Mouse (Mus musculus): ENCODE data around the gene Ldhal6b. TPM values are rescaled to one million over a fixed set of nuclear protein-coding genes. Genes with fewer than 3 reads are reported as not detected.
A peak's percentile ranks its signal among the peaks of the same experiment; 100 is the strongest.

Gene Ldhal6b
- polyA plus RNA-seq, 1 experiment from 2014 or later, result not detected

DNA sequence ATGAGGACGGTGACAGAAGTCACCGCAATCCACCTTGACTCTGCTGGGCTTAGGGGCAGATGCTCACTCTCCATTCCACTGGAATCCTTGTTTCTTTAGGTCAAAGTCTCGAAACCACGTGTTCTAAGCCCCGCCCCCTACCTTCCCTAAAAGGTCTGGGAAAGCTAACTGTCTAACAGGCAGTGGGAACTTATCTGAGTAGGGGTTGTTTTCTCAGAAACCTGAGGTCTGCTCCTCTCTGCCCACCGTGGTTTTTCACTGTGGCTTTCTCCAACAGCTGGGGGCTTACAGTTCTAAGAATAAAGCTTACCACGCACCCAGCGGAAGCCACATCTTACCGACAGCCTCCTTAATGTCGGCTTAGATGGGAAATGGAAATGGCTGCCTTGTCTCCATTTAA, 12.0 kb downstream of the Ldhal6b start:
- peaks cover 39% of the 10 kb centered on the region for H3K27me3 ChIP-seq
- WGBS, result 45% methylated on average over 10 of the region's 10 CpGs
- peaks cover 16% of the 10 kb centered on the region for H3K36me3 ChIP-seq
- peaks cover 16% of the 10 kb centered on the region for H3K4me1 ChIP-seq
- no peaks in the 10 kb centered on the region for H3K9me3 ChIP-seq
- no peak overlapping the region for H3K4me2 ChIP-seq (replicated peaks)
- no peak for ATAC-seq (ENCODE audit: low FRiP score, low read depth)
- no peak overlapping the region for H3K9ac ChIP-seq
- H3K27ac ChIP-seq, result no peak overlapping the region
- H3K4me3 ChIP-seq, result no peak overlapping the region

- peaks cover 23% of the 10 kb centered on the region for H3K4me1 ChIP-seq
- H3K27ac ChIP-seq, result no peak overlapping the region
- no peak for ATAC-seq (ENCODE audit: low FRiP score, low read depth)
- no peak overlapping the region for H3K4me2 ChIP-seq (replicated peaks)
- no peaks in the 10 kb centered on the region for H3K9me3 ChIP-seq
- peaks cover 39% of the 10 kb centered on the region for H3K27me3 ChIP-seq
- no peaks in the 10 kb centered on the region for H3K36me3 ChIP-seq
- H3K4me3 ChIP-seq, result no peak overlapping the region
- H3K9ac ChIP-seq, result no peak overlapping the region
- 74% methylated on average over 6 of the region's 6 CpGs for WGBS
Measured at GRCm38 (mm10) chr17:5403885-5404284, 14.7 kb downstream of the Ldhal6b start.

GRCm38 (mm10) chr17:5402624-5403023, 15.9 kb downstream of the Ldhal6b start:
- no peak overlapping the region for H3K27ac ChIP-seq
- 0 out of 2 replicates have a peak, but pooled peaks have one; percentile 46 for ATAC-seq (ENCODE audit: low FRiP score, low read depth)
- peak overlapping the region; percentile 47; the same call in 1 of the 2 replicates for H3K4me2 ChIP-seq (replicated peaks)
- H3K36me3 ChIP-seq, result no peaks in the 10 kb centered on the region
- H3K4me3 ChIP-seq, result no peak overlapping the region
- no peaks in the 10 kb centered on the region for H3K9me3 ChIP-seq
- 26% methylated on average over 8 of the region's 8 CpGs for WGBS
- H3K9ac ChIP-seq, result no peak overlapping the region
- peaks cover 34% of the 10 kb centered on the region for H3K27me3 ChIP-seq
- peaks cover 23% of the 10 kb centered on the region for H3K4me1 ChIP-seq

DNA sequence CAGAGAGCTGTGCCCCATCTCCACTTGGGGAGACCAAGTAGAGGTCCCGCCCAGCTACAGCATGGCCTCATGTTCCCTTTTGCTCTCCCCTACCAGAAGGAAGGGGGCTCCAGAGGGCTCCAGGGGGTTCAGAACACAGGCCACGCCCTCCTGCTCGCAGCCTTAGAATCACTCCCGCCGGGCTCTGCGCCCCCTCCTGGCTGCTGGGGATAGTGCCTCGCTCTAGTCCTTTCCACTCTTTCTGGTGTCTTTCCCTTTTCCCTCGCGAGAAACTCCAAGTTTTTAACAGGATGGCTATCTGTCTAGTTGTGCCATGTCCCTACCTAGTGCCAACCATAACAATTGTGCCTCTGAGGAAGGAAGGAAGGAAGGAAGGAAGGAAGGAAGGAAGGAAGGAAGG, 16.5 kb downstream of the Ldhal6b start:
- ATAC-seq (ENCODE audit: low FRiP score, low read depth), result peak; percentile 25; the same call in 1 of the 2 replicates
- Histone ChIP-seq H3K9me3 (no peaks in the 10 kb centered on the region), H3K4me3 (no peak overlapping the region), H3K9ac (no peak overlapping the region), H3K27ac (no peak overlapping the region), H3K4me1 (peaks cover 23% of the 10 kb centered on the region), H3K27me3 (peaks cover 31% of the 10 kb centered on the region), H3K36me3 (no peaks in the 10 kb centered on the region), H3K4me2 (replicated peaks) (peak overlapping the region; percentile 47)
- 4% methylated on average over 9 of the region's 9 CpGs for WGBS

- no peaks in the 10 kb centered on the region for H3K36me3 ChIP-seq
- H3K4me3 ChIP-seq, result no peak overlapping the region
- WGBS, result 86% methylated on average over 10 of the region's 10 CpGs
- no peak for ATAC-seq (ENCODE audit: low FRiP score, low read depth)
- no peak overlapping the region for H3K4me2 ChIP-seq (replicated peaks)
- no peak overlapping the region for H3K9ac ChIP-seq
- H3K4me1 ChIP-seq, result peaks cover 16% of the 10 kb centered on the region
- no peaks in the 10 kb centered on the region for H3K9me3 ChIP-seq
- H3K27me3 ChIP-seq, result peaks cover 31% of the 10 kb centered on the region
- no peak overlapping the region for H3K27ac ChIP-seq
Measured at GRCm38 (mm10) chr17:5401288-5401687, 17.3 kb downstream of the Ldhal6b start.

- WGBS, result 60% methylated on average over 14 of the region's 14 CpGs
- H3K4me2 ChIP-seq (replicated peaks), result no peak overlapping the region
- peaks cover 16% of the 10 kb centered on the region for H3K4me1 ChIP-seq
- H3K4me3 ChIP-seq, result no peak overlapping the region
- no peaks in the 10 kb centered on the region for H3K9me3 ChIP-seq
- H3K27ac ChIP-seq, result no peak overlapping the region
- no peaks in the 10 kb centered on the region for H3K36me3 ChIP-seq
- no peak for ATAC-seq (ENCODE audit: low FRiP score, low read depth)
- H3K27me3 ChIP-seq, result peaks cover 27% of the 10 kb centered on the region
- H3K9ac ChIP-seq, result peak overlapping the region; percentile 19; the same call in 1 of the 2 replicates
Measured at GRCm38 (mm10) chr17:5400435-5401090, 18.0 kb downstream of the Ldhal6b start.

GRCm38 (mm10) chr17:5397148-5398007, 21.2 kb downstream of the Ldhal6b start:
- H3K4me2 ChIP-seq (replicated peaks), result peak overlapping the region; percentile 36; the same call in 1 of the 2 replicates

GRCm38 (mm10) chr17:5396213-5396612, 22.4 kb downstream of the Ldhal6b start:
- no peak overlapping the region for H3K9ac ChIP-seq
- 74% methylated on average over 5 of the region's 5 CpGs for WGBS
- H3K4me3 ChIP-seq, result no peak overlapping the region
- ATAC-seq (ENCODE audit: low FRiP score, low read depth), result no peak
- H3K27ac ChIP-seq, result no peak overlapping the region
- H3K9me3 ChIP-seq, result peaks cover 3% of the 10 kb centered on the region; the same call in 1 of the 2 replicates
- H3K4me2 ChIP-seq (replicated peaks), result no peak overlapping the region
- H3K4me1 ChIP-seq, result 0 out of 2 replicates have a peak, but pooled peaks cover 6% of the 10 kb centered on the region
- H3K36me3 ChIP-seq, result no peaks in the 10 kb centered on the region
- no peaks in the 10 kb centered on the region for H3K27me3 ChIP-seq

More at GRCm38 (mm10) chr17:5397148-5398007, 21.2 kb downstream of the Ldhal6b start:
- H3K9me3 ChIP-seq, result peaks cover 3% of the 10 kb centered on the region; the same call in 1 of the 2 replicates
- WGBS, result 31% methylated on average over 33 of the region's 33 CpGs
- ATAC-seq (ENCODE audit: low FRiP score, low read depth), result peak; percentile 78
- no peak overlapping the region for H3K27ac ChIP-seq
- H3K27me3 ChIP-seq, result no peaks in the 10 kb centered on the region
- H3K36me3 ChIP-seq, result no peaks in the 10 kb centered on the region
- H3K4me3 ChIP-seq, result no peak overlapping the region
- H3K4me1 ChIP-seq, result 0 out of 2 replicates have a peak, but pooled peaks cover 7% of the 10 kb centered on the region
- H3K9ac ChIP-seq, result no peak overlapping the region

DNA sequence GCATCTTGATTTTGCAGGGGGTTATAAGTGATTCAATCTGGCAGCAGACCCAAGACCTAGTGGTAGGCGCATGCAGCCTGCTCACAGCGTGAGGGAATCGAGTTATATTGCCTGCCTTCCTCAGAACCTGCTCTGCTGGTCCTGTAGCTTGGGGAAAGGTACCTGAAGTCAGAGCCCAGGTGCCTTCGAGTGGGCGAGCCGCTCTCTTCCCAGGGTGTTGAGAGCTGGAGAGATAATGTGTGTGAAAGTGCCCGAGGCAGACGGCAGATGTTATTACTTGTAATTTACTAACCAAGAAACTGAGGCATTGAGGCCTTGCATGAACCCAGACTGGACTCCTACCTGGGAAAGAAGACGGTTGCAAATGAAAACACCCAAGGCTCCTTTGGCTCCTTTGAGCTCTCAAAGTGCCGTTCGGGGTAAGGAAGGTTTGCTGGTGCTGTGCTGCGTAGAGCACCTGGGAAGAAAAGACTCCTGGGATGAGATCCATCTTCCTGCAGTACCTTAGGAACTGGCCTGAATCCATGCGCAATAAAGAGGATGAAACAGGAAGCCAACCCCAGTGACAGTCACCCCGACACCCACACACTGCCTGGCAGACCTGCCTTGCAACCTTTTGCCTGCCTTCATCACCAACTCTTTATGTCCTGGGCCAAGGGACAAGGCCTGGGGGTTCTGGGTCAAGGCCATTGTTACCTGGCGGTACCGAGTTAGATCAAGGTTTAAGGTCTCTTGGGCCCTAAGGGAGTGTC, 22.9 kb downstream of the Ldhal6b start:
- no peak overlapping the region for H3K4me3 ChIP-seq
- no peaks in the 10 kb centered on the region for H3K36me3 ChIP-seq
- H3K4me2 ChIP-seq (replicated peaks), result no peak overlapping the region
- WGBS, result 79% methylated on average over 16 of the region's 16 CpGs
- 0 out of 2 replicates have a peak, but pooled peaks cover 3% of the 10 kb centered on the region for H3K4me1 ChIP-seq
- H3K27me3 ChIP-seq, result no peaks in the 10 kb centered on the region
- no peak for ATAC-seq (ENCODE audit: low FRiP score, low read depth)
- H3K9me3 ChIP-seq, result peaks cover 3% of the 10 kb centered on the region; the same call in 1 of the 2 replicates
- H3K27ac ChIP-seq, result no peak overlapping the region
- no peak overlapping the region for H3K9ac ChIP-seq

DNA sequence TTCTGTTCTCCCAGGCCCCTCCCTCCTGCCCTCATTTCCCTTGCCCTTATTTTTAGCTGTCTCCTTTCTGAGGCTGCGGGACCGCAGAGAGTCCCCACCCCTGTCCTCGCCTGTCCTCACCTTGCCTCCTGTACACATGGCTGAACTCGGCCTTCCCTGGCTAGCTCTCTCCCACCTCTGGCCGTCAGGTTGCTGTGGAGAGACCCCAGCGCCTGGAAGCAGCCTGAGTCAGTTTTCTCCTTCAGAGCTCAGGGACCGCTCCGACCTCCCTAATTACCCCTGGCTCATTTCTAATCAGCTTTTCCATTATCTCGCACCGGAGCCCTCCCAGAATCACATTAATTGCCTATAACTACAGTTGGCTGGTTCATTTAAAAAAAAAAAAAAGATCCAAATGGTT, 27.9 kb downstream of the Ldhal6b start:
- Histone ChIP-seq H3K36me3 (no peaks in the 10 kb centered on the region), H3K9me3 (peaks cover 3% of the 10 kb centered on the region; the same call in 1 of the 2 replicates), H3K4me1 (no peaks in the 10 kb centered on the region), H3K4me2 (replicated peaks) (no peak overlapping the region), H3K27ac (no peak overlapping the region), H3K4me3 (no peak overlapping the region), H3K27me3 (no peaks in the 10 kb centered on the region), H3K9ac (no peak overlapping the region)
- no peak for ATAC-seq (ENCODE audit: low FRiP score, low read depth)
- WGBS, result 56% methylated on average over 10 of the region's 10 CpGs

DNA sequence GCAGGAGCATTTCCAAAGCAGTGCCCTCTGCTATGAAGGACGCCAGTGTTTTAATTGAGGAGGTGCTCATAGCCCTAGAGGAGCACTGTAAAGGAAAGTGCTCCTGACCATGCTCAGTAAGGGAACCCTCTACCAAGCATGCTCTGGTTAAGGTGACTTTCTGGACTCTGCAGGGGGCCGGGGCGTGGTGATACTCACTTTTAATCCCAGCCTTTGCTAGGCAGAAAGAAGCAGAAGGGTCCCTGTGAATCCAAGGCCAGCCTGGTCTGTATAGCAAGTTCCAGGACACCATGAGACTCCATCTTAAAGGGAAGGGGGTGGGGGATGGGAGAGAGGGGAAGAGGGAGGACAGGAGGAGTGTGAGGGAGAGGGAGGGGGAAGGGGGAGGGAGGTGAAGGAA, 30.2 kb downstream of the Ldhal6b start:
- H3K4me2 ChIP-seq (replicated peaks), result no peak overlapping the region
- no peak for ATAC-seq (ENCODE audit: low FRiP score, low read depth)
- H3K9me3 ChIP-seq, result peaks cover 2% of the 10 kb centered on the region; the same call in 1 of the 2 replicates

More for the DNA sequence above, 30.2 kb downstream of the Ldhal6b start:
- Histone ChIP-seq H3K4me3 (no peak overlapping the region), H3K9ac (no peak overlapping the region), H3K27ac (no peak overlapping the region), H3K27me3 (no peaks in the 10 kb centered on the region), H3K36me3 (no peaks in the 10 kb centered on the region), H3K4me1 (no peaks in the 10 kb centered on the region)
- 71% methylated on average over 3 of the region's 3 CpGs for WGBS

Data from limb, embryonic 13.5 days (tissue).